Mouse (Mus musculus) small intestine, adult 2 months (tissue): ENCODE measurements around the gene Zfp668.

Source experiments
- CTCF ChIP-seq: fragments of 200-500 bp; IDR thresholded peaks from 2 replicates; pipeline ENCODE4 v1.5.1; 2012; ENCODE audit warnings: low read depth, mild to moderate bottlenecking, control low read depth, inconsistent platforms, low read length, moderate library complexity, mixed read lengths; ENCODE audit not compliant: insufficient replicate concordance, insufficient read length; ENCODE audit errors: extremely low read depth
- POLR2A ChIP-seq: fragments of 200-500 bp; IDR thresholded peaks from 2 replicates; pipeline ENCODE4 v1.6.1; 2012; ENCODE audit warnings: low read depth, mild to moderate bottlenecking, control low read depth, inconsistent platforms, low read length, moderate library complexity

- TF ChIP-seq CTCF (no peak), POLR2A (no peak)
Observed at GRCm38 (mm10) chr7:127898179-127898956, 21.7 kb upstream of the Zfp668 start.
